Mouse (Mus musculus) CH12.LX (cell line): ENCODE results near the gene Gmfg. TPM values are rescaled to one million over a fixed set of nuclear protein-coding genes. Genes with fewer than 3 reads are reported as not detected.
A peak's percentile ranks its signal among the peaks of the same experiment; 100 is the strongest.

ENCODE experiments used
- DNase-seq: peaks from one replicate; pipeline ENCODE4 v3.0.0-alpha.2; 2013; ENCODE audit errors: extremely low read depth
- H3K27ac ChIP-seq: 2 replicates; pipeline ENCODE4 v1.5.1; 2012; ENCODE audit warnings: low read depth, mild to moderate bottlenecking, control low read depth, moderate library complexity; ENCODE audit not compliant: insufficient read depth
- H3K27me3 ChIP-seq: replicated peaks from 2 replicates; pipeline ENCODE3; 2012; ENCODE audit warnings: inconsistent platforms
- H3K36me3 ChIP-seq, 2 experiments: replicated peaks in 1 of 2; 2 replicates each; pipeline versions ENCODE3 to v1.6.1; 2012; ENCODE audit warnings: inconsistent platforms in 1 of 2, low read length in 1 of 2, mild to moderate bottlenecking in 1 of 2, mixed read lengths in 1 of 2, moderate library complexity in 1 of 2; ENCODE audit not compliant: control insufficient read depth in 1 of 2, insufficient read depth in 1 of 2
- H3K4me1 ChIP-seq, 2 experiments: 2 replicates each; pipeline ENCODE4 v1.6.1; 2012; ENCODE audit warnings: inconsistent platforms in 1 of 2, moderate library complexity in 1 of 2; ENCODE audit not compliant: insufficient read depth in 2 of 2, control insufficient read depth in 1 of 2
- H3K4me2 ChIP-seq: 2 replicates; pipeline ENCODE4 v1.6.1; 2012; ENCODE audit warnings: low read depth, mild to moderate bottlenecking, control low read depth; ENCODE audit not compliant: poor library complexity, insufficient read depth, severe bottlenecking
- H3K4me3 ChIP-seq, 3 experiments: fragments of 150-350 bp in 1 of 3; sonication (generic) in 1 of 3; replicated peaks in 1 of 3; 2 replicates each; pipeline versions ENCODE3 to v1.5.1; 2011 to 2012; ENCODE audit warnings: low read depth in 2 of 3, low read length in 2 of 3, mild to moderate bottlenecking in 2 of 3, moderate library complexity in 2 of 3, control low read depth in 1 of 3, improper control_type of control experiment in 1 of 3, inconsistent platforms in 1 of 3, mixed read lengths in 1 of 3; ENCODE audit not compliant: poor library complexity in 1 of 3
- H3K79me2 ChIP-seq: replicated peaks from 2 replicates; pipeline ENCODE4 v1.6.1; 2012; ENCODE audit warnings: mild to moderate bottlenecking, moderate library complexity; ENCODE audit not compliant: control insufficient read depth, poor library complexity, insufficient read depth, severe bottlenecking; ENCODE audit errors: extremely low read depth
- H3K9ac ChIP-seq: 2 replicates; pipeline ENCODE4 v1.6.1; 2012; ENCODE audit warnings: low read depth, mild to moderate bottlenecking, control low read depth, moderate library complexity; ENCODE audit not compliant: insufficient read depth
- H3K9me3 ChIP-seq: replicated peaks from 2 replicates; pipeline ENCODE3; 2012; ENCODE audit warnings: low read length, inconsistent platforms, mixed read lengths
- BHLHE40 ChIP-seq: IDR thresholded peaks from 2 replicates; pipeline ENCODE4 v1.6.1; 2011; ENCODE audit warnings: mild to moderate bottlenecking, low read depth, low read length, improper control_type of control experiment
- CHD1 ChIP-seq: IDR thresholded peaks from 2 replicates; pipeline ENCODE4 v1.6.1; 2012; ENCODE audit warnings: low read depth, low read length, improper control_type of control experiment, inconsistent platforms
- CHD2 ChIP-seq: IDR thresholded peaks from 2 replicates; pipeline ENCODE4 v1.6.1; 2011; ENCODE audit warnings: low read length, improper control_type of control experiment
- CTCF ChIP-seq, 2 experiments: IDR thresholded peaks in 1 of 2; conservative IDR thresholded peaks in 1 of 2; 2 replicates each; pipeline ENCODE4 v1.5.1; 2011 to 2012; ENCODE audit warnings: low read depth in 2 of 2, low read length in 2 of 2, improper control_type of control experiment in 1 of 2, inconsistent platforms in 1 of 2, mild to moderate bottlenecking in 1 of 2, moderate library complexity in 1 of 2
- E2F4 ChIP-seq: IDR thresholded peaks from 2 replicates; pipeline ENCODE4 v1.6.1; 2011; ENCODE audit warnings: low read depth, low read length, improper control_type of control experiment; ENCODE audit not compliant: insufficient replicate concordance
- ELF1 ChIP-seq: IDR thresholded peaks from 2 replicates; pipeline ENCODE4 v1.6.1; 2014; ENCODE audit warnings: low read depth, mild to moderate bottlenecking, inconsistent platforms, low read length, improper control_type of control experiment
- EP300 ChIP-seq: IDR thresholded peaks from 2 replicates; pipeline ENCODE4 v1.6.1; 2011; ENCODE audit warnings: low read length, improper control_type of control experiment
- ETS1 ChIP-seq: conservative IDR thresholded peaks from 2 replicates; pipeline ENCODE4 v1.6.1; 2012; ENCODE audit warnings: low read depth, mild to moderate bottlenecking, inconsistent platforms, low read length, improper control_type of control experiment, moderate library complexity
- GABPA ChIP-seq: IDR thresholded peaks from 2 replicates; pipeline ENCODE4 v1.6.1; 2012; ENCODE audit warnings: low read depth, low read length, improper control_type of control experiment, inconsistent platforms; ENCODE audit not compliant: insufficient replicate concordance
- HCFC1 ChIP-seq: IDR thresholded peaks from 2 replicates; pipeline ENCODE4 v1.6.1; 2012; ENCODE audit warnings: low read depth, mild to moderate bottlenecking, inconsistent platforms, low read length, improper control_type of control experiment
- IRF4 ChIP-seq: IDR thresholded peaks from 2 replicates; pipeline ENCODE4 v1.6.1; 2014; ENCODE audit warnings: low read depth, mild to moderate bottlenecking, inconsistent platforms, low read length, improper control_type of control experiment
- JUN ChIP-seq: IDR thresholded peaks from 2 replicates; pipeline ENCODE4 v1.6.1; 2011; ENCODE audit warnings: low read depth, mild to moderate bottlenecking, low read length, improper control_type of control experiment, moderate library complexity; ENCODE audit not compliant: insufficient read depth
- JUND ChIP-seq: conservative IDR thresholded peaks from 2 replicates; pipeline ENCODE4 v1.6.1; 2011; ENCODE audit warnings: low read depth, low read length, improper control_type of control experiment
- KAT2A ChIP-seq: IDR thresholded peaks from 2 replicates; pipeline ENCODE4 v1.6.1; 2012; ENCODE audit warnings: low read length, improper control_type of control experiment, inconsistent platforms; ENCODE audit not compliant: insufficient replicate concordance
- MAFK ChIP-seq: IDR thresholded peaks from 2 replicates; pipeline ENCODE4 v1.6.1; 2011; ENCODE audit warnings: low read length, improper control_type of control experiment; ENCODE audit not compliant: insufficient replicate concordance
- MAX ChIP-seq: IDR thresholded peaks from 2 replicates; pipeline ENCODE4 v1.6.1; 2011; ENCODE audit warnings: low read length, improper control_type of control experiment
- MAZ ChIP-seq: IDR thresholded peaks from 2 replicates; pipeline ENCODE4 v1.6.1; 2012; ENCODE audit warnings: low read depth, mild to moderate bottlenecking, inconsistent platforms, low read length, improper control_type of control experiment, moderate library complexity
- MEF2A ChIP-seq: IDR thresholded peaks from 2 replicates; pipeline ENCODE4 v1.6.1; 2014; ENCODE audit warnings: low read depth, mild to moderate bottlenecking, inconsistent platforms, low read length, improper control_type of control experiment, borderline replicate concordance
- MXI1 ChIP-seq: IDR thresholded peaks from 2 replicates; pipeline ENCODE4 v1.6.1; 2011; ENCODE audit warnings: mild to moderate bottlenecking, low read depth, low read length, improper control_type of control experiment
- MYC ChIP-seq: IDR thresholded peaks from 2 replicates; pipeline ENCODE4 v1.6.1; 2011; ENCODE audit warnings: low read depth, mild to moderate bottlenecking, improper control_type of control experiment, low read length
- NELFE ChIP-seq: IDR thresholded peaks from 2 replicates; pipeline ENCODE4 v1.6.1; 2011; ENCODE audit warnings: low read depth, low read length, improper control_type of control experiment
- NRF1 ChIP-seq: IDR thresholded peaks from 2 replicates; pipeline ENCODE4 v1.6.1; 2014; ENCODE audit warnings: low read depth, mild to moderate bottlenecking, inconsistent platforms, low read length, improper control_type of control experiment, moderate library complexity
- PAX5 ChIP-seq: IDR thresholded peaks from 2 replicates; pipeline ENCODE4 v1.6.1; 2012; ENCODE audit warnings: low read length, inconsistent platforms, mixed read lengths
- POLR2A ChIP-seq: IDR thresholded peaks from 2 replicates; pipeline ENCODE4 v1.6.1; 2011; ENCODE audit warnings: low read depth, mild to moderate bottlenecking, improper control_type of control experiment, low read length
- POLR2AphosphoS2 ChIP-seq: IDR thresholded peaks from 2 replicates; pipeline ENCODE4 v1.6.1; 2011; ENCODE audit warnings: low read depth, low read length, improper control_type of control experiment
- RAD21 ChIP-seq: IDR thresholded peaks from 2 replicates; pipeline ENCODE4 v1.6.1; 2011; ENCODE audit warnings: low read depth, mild to moderate bottlenecking, low read length, improper control_type of control experiment, moderate library complexity
- RCOR1 ChIP-seq: conservative IDR thresholded peaks from 2 replicates; pipeline ENCODE4 v1.6.1; 2012; ENCODE audit warnings: low read depth, mild to moderate bottlenecking, inconsistent platforms, low read length, improper control_type of control experiment
- SIN3A ChIP-seq: IDR thresholded peaks from 2 replicates; pipeline ENCODE4 v1.6.1; 2012; ENCODE audit warnings: low read length, improper control_type of control experiment, inconsistent platforms
- SMC3 ChIP-seq: IDR thresholded peaks from 2 replicates; pipeline ENCODE4 v1.6.1; 2011; ENCODE audit warnings: low read depth, low read length, improper control_type of control experiment
- TBP ChIP-seq: conservative IDR thresholded peaks from 2 replicates; pipeline ENCODE4 v1.6.1; 2011; ENCODE audit warnings: low read depth, low read length, improper control_type of control experiment
- TCF12 ChIP-seq: IDR thresholded peaks from 2 replicates; pipeline ENCODE4 v1.6.1; 2014; ENCODE audit warnings: low read depth, mild to moderate bottlenecking, inconsistent platforms, low read length, improper control_type of control experiment
- UBTF ChIP-seq: IDR thresholded peaks from 2 replicates; pipeline ENCODE4 v1.6.1; 2012; ENCODE audit warnings: low read depth, mild to moderate bottlenecking, inconsistent platforms, low read length, improper control_type of control experiment, moderate library complexity
- USF1 ChIP-seq: IDR thresholded peaks from 2 replicates; pipeline ENCODE4 v1.6.1; 2014; ENCODE audit warnings: low read depth, mild to moderate bottlenecking, inconsistent platforms, low read length, improper control_type of control experiment
- USF2 ChIP-seq: conservative IDR thresholded peaks from 2 replicates; pipeline ENCODE4 v1.6.1; 2011; ENCODE audit warnings: low read depth, low read length, improper control_type of control experiment
- ZC3H11A ChIP-seq: IDR thresholded peaks from 2 replicates; pipeline ENCODE4 v1.6.1; 2012; ENCODE audit warnings: low read depth, mild to moderate bottlenecking, inconsistent platforms, low read length, improper control_type of control experiment
- ZKSCAN1 ChIP-seq: IDR thresholded peaks from 2 replicates; pipeline ENCODE4 v1.6.1; 2012; ENCODE audit warnings: low read depth, inconsistent platforms, low read length, improper control_type of control experiment, borderline replicate concordance
- ZMIZ1 ChIP-seq: IDR thresholded peaks from 2 replicates; pipeline ENCODE4 v1.6.1; 2012; ENCODE audit warnings: low read depth, mild to moderate bottlenecking, inconsistent platforms, low read length, improper control_type of control experiment
- ZNF384 ChIP-seq: IDR thresholded peaks from 2 replicates; pipeline ENCODE4 v1.6.1; 2012; ENCODE audit warnings: low read depth, low read length, improper control_type of control experiment, inconsistent platforms
- dilution Hi-C: fragments of 300-500 bp; cut with MboI; formaldehyde crosslinking; loops from 2 replicates; pipeline ENCODE4 v1.14.3; 2020; ENCODE audit warnings: low sequenced_read_pairs; ENCODE audit not compliant: extremely low pct_unique_long_range_greater_than_20kb, extremely low pct_ligation_motif_present
- in situ Hi-C: fragments of 300-500 bp; cut with MboI; formaldehyde crosslinking; loops from 3 replicates; pipeline ENCODE4 v1.14.3; 2019; ENCODE audit warnings: low sequenced_read_pairs, low pct_ligation_motif_present, low pct_unique_long_range_greater_than_20kb, mixed read lengths
- polyA plus RNA-seq: library from polyadenylated mRNA; unstranded; fragments of >175 nt; gene quantifications from 2 replicates; pipeline ENCODE4 v1.2.1, GENCODE M21; 2012; ENCODE audit warnings: low read depth; ENCODE audit not compliant: insufficient read length
- total RNA-seq, 2 experiments: library from RNA; depleted of rRNA; stranded (reverse); fragments of 300-350 nt in 1 of 2; fragments of >200 nt in 1 of 2; gene quantifications; 2 replicates each; pipeline ENCODE4 v1.2.3; 2012 to 2014

Gmfg gene
- total RNA-seq (2012; rRNA removed) (64.3 and 87.9 TPM in 2 replicates), total RNA-seq (2014; rRNA removed) (51.6 and 52.3 TPM in 2 replicates), polyA plus RNA-seq (45.1 and 45.9 TPM in 2 replicates)

GRCm38 (mm10) chr7:28436932-28437570, at the start of gene Gmfg:
Gene Gmfg, plus strand, starts transcription at chr7:28437447.
- no peaks in the 10 kb centered on the region for H3K27me3 ChIP-seq
- in situ Hi-C loops = loop anchor here (5.0 kb wide), 1 partner anchor 95 kb away; no protein-coding TSS in a partner anchor
- H3K4me3 ChIP-seq = peak within 1 kb of the TSS; percentile 55 to 79 (median 76)
- H3K4me1 ChIP-seq = peaks cover 10 to 63% of the 10 kb centered on the region in 2 experiments; a peak in 3 of 4 replicates
- peaks cover 4% of the 10 kb centered on the region for H3K79me2 ChIP-seq
- dilution Hi-C loops = no loop called here
- TF ChIP-seq RCOR1 (0 out of 2 replicates have a peak, but pooled peaks have one; percentile 52), ZC3H11A (0 out of 2 replicates have a peak, but pooled peaks have one; percentile 12), TCF12 (no peak), IRF4 (peak; percentile 32; the same call in 1 of the 2 replicates), POLR2AphosphoS2 (no peak), MAFK (no peak), ELF1 (peak; percentile 28; the same call in 1 of the 2 replicates), JUN (no peak), CHD1 (no peak), E2F4 (no peak), ZMIZ1 (no peak), MEF2A (no peak; the same call in 1 of the 2 replicates), ZNF384 (no peak), JUND (no peak), HCFC1 (no peak), BHLHE40 (no peak; the same call in 1 of the 2 replicates), MAX (peak; percentile 36; the same call in 1 of the 2 replicates), TBP (no peak), PAX5 (no peak), MAZ (0 out of 2 replicates have a peak, but pooled peaks have one; percentile 58), POLR2A (0 out of 2 replicates have a peak, but pooled peaks have one; percentile 35), USF1 (no peak), MYC (no peak), NELFE (peak; percentile 48; the same call in 1 of the 2 replicates), UBTF (no peak), MXI1 (peak; percentile 56; the same call in 1 of the 2 replicates), CTCF (conservative IDR thresholded peaks at IDR 0.05 in 1 of 2, IDR thresholded peaks at IDR 0.05 in 1 of 2; ENCODE audit: low read depth in 2 of 2, low read length in 2 of 2) (peak in 1 of 2 experiments; percentile 91; a peak in 3 of 4 replicates), USF2 (no peak), ETS1 (no peak), RAD21 (peak; percentile 74), CHD2 (no peak), EP300 (no peak), ZKSCAN1 (no peak), SMC3 (peak; percentile 82), NRF1 (0 out of 2 replicates have a peak, but pooled peaks have one; percentile 12), SIN3A (peak; percentile 75), GABPA (no peak), KAT2A (0 out of 2 replicates have a peak, but pooled peaks have one; percentile 40)
- peak within 1 kb of the TSS; percentile 67 for H3K9ac ChIP-seq
- peaks cover 0 to 14% of the 10 kb centered on the region in 2 experiments for H3K36me3 ChIP-seq
- peak within 1 kb of the TSS; percentile 86 for H3K4me2 ChIP-seq
- peak; percentile 89 for DNase-seq
- H3K27ac ChIP-seq = peak within 1 kb of the TSS; percentile 53
- no peaks in the 10 kb centered on the region for H3K9me3 ChIP-seq
